Mouse (Mus musculus) cerebellum, adult 11 months (tissue): ENCODE results near the gene Gtsf2.
"Not testable (repeated sequence)": the region's sequence is repeated elsewhere in the genome, so short reads cannot be mapped to it uniquely, and the experiment has no call there.

Source experiments
- DNase-seq: peaks from one replicate; pipeline ENCODE4 v3.0.0; 2022

The Gtsf2 gene

DNA sequence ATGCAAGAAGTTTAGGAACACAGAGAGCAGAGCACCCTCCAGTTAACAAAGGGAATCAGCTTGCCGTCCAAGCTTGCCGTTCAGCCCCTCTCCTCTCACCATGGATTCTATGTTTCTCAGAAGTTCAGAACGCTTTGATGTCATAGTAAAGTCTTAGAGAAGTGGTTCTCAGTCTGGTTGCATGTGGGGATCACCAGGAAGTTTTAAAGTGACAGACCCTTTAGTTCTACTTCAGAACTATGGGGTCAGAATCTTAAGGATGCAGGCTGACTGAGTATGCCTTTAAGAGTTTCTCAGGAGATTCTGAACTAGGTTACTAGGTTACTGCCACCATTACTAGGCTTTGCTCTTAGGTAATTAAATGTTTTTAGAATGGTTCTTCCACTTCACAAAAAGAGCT is at the start of gene Gtsf2:
Gtsf2 (minus strand) TSS at position 101 of the 400 bp plus-strand sequence.
- no peak for DNase-seq

DNA sequence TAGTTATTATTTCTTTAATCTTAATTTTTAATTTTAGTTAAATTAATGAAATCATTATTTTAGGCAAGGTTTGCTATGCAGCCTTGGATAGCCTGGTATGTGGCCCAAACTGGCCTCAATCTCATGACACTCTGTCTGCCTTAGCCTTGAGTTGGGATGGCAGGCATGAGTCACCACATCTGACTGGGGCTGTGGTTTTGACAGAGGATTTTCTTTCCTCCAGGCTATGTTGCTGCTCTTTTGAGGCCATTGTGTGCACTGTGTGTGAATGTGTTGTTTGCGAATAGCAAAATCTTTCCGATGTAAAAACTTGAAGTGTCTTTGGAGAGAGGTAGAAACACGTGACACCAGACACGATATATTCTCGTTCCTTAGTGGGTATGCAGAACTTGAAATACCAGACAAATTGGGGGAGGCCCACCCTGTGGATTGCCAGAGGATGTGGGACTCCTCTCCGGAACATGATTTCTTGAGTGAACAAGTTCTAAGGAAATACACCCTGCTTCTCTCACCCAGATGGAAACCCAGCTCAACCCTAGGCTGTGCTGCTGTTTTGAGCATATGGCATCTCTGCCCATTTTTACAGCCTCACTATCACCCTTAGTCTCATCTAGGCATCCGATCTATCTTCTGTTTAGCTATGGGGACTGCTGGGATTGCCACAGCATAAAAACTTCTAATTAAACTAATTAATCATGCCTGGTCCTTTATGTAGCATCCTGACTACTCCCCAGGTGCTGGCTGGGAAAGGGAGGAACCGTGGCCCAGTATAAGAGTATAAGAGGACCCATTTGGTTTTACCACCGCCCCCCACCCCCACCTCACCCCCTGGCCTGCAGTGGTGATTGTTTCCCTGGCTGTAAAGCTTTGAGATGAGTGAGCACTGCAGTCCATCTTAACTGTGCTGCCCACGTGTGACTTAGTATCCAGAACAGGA is 48.2 kb upstream of the Gtsf2 start:
- DNase-seq: no peak

DNA sequence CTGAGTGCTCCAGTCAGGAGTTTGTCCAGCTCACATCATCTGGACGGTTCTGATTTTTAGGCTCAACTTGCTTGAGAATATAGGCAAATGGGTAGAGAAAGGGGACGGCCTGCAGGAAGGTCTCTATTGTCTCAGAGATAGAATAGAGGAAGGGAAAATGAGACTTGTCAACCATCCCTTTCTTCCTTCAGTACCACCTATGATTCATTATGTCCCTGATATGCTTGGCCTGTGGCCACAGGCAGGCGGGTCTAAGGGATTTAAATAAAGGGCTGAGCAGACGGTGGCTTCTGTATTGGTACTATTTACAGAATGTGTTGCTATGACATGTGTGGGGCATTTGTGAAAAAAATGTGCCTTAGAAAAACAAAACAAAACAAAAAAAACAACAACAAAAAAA is 40.1 kb upstream of the Gtsf2 start:
- no peak for DNase-seq

DNA sequence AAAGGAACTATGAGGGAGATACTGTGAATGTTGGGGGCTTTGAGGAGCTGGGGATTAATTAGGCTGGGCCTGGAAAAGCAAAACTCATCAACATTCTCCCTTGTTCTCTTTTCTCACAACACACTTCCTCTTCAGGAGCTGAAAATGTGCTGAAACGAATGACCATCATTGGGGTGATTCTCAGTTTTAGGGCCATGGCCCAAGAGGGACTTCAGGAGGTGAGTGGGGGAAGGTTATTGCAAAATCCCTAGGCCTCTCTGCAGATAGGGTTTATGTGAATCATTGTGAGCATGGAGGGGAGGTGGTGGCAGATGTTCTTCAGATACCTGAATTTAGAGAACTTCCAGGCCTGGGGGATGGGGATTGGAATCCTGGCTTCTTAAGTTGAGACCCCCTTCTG is 38.4 kb upstream of the Gtsf2 start:
- no peak for DNase-seq

DNA sequence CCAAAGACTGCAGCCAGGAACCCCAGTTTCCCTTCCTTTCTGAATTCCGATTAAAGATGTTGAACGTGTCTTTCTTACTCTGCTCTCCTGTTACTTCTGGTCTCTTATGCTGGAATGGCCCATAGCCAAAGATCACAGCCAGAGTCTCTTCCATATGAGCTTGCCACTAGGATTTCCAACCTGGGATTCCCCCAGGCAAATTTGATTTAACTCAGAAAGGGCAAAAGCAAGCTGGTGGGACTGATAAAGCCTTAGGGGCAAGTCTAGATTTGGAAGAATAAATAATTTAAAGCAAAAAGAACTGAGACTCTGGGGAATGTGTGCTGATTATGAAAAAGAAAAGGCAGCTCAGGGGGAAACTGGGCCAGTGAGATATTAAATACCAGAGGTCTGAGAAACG is 36.8 kb upstream of the Gtsf2 start:
- no peak for DNase-seq

DNA sequence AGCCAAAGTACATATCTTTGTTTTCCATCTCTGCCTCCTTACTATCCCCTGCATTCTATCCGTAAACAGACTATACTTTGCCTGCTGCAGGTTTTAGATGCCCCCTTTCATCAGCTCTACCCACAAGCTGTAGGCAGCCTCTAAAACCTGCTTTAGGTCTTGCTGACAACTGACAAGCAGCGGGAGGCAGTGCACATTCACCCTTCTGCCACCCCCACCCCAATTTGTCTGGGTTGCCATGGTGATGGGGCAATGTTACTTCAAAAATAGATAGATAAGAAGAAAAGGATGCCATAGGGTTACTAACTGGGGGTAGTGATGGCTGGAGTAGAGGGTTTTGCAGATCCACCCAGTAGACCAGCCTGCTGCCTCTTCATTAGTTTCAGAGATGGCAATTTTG is 36.2 kb upstream of the Gtsf2 start:
- no peak for DNase-seq

DNA sequence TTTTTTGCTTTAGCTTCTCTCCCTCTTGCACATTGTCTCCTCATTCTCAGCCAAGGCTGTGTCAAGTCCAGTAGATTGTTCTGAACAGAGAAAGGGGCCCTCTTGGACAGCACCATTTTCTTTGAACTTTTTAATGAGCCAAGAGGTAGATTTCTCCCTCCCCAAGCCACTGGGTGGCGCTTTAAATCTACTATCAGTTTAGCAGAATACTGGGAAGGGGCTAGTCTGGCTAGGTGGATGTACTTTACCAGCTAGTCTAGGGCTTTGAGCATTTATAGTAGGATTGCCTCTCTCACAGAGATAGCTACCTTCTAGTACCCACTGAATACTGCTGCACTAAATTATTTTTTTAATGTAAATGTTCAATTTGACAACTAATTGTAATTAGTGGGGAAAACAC is 34.2 kb upstream of the Gtsf2 start:
- no peak for DNase-seq

DNA sequence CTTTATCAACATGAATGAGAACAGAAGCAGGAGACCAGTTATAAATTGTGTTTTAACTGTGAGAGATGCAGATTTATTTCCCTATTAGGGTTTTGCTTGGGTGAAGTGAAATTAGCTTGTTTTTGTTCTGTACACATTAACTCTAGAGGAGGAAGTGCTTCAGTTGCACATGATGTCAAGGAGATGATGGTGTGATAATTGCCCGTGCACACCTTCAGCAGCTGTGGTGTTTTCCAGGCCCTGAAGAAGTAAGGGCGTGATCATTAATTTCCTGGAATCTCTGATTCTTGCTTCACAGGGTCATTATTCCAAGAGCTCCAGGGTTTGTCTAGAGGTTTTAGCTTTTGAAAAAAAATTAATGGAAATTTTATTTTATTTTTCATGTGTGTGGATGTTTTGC is 31.9 kb upstream of the Gtsf2 start:
- DNase-seq: no peak

DNA sequence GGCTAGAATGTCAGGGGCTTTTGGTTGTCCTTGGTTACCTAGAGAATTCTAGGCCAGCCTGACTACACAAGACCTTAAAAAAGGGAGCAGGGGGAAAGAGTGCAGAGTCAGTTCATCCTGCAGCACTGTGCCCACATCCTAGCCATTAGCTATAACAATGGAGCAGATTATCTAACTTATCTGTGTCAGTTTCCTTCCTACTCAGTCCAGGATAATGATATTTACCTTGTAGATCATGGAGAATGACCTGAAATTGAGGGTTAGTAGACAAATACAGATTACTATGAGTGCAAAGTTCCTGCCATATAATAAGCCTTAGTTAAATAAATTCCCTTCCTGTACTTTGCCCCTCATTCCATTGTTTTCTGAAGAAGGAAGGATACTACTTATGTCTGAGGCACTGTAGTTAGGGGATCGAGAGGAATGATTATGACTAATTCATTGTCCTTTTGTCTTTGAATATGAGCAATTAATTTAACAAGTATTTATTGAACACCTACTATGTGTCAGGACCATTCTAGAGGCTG is 30.9 kb upstream of the Gtsf2 start:
- DNase-seq: no peak

DNA sequence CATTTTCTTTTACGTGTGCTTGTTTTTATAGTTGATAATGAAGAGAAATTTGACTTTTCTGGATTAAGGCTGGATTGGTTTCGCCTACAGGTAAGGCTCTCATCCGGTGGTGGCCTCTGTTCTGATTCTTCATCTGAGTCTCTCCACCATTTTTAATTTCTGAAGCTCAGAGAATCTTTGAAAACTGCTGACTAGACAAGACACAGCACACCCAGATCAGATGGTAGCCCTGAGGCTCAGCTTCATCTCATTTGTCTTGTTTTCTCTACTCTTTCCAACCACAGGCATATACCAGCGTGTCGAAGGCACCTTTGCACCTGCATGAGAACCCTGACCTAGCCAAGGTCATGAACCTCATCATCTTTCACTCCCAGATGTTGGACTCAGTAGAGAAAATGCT is 25.5 kb upstream of the Gtsf2 start:
- no peak for DNase-seq

DNA sequence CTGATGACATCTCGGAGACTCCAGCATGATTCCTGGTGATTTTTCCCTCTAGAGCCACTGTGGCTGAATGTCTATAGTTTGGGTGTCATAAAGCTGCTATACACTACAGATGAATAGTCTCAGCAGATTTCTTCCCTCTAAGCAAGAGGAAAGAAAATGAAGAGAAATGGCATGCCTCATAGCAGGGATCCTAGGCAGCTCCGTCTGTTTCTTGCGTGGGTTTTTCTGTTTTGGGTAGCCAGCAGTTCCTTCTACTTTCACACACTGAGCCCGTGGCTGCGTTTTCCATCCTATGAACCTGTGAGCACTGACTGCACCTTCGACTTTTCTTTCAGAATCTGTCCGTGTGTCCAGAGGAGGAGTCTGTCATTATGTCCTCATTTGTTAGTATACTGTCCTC is 24.9 kb upstream of the Gtsf2 start:
- DNase-seq: no peak

DNA sequence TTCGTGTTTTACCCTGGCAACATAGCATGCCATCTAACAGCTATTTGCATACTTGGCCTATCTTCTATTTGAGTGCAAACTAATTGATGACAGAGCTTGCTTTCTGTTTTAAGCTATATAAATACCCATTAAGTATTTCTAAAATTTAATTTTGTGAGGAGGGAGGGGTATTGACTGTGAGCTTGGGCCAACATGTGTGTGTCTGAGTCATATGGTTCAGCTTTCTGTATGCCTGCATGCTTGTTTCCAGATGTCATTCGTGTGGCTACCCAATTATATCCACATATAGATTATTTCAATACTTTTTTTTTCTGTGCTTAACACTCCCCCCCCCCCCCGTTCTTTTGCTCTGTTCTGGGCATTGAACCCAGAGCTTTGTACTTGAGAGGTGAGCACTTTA is 24.0 kb upstream of the Gtsf2 start:
- DNase-seq: no peak

DNA sequence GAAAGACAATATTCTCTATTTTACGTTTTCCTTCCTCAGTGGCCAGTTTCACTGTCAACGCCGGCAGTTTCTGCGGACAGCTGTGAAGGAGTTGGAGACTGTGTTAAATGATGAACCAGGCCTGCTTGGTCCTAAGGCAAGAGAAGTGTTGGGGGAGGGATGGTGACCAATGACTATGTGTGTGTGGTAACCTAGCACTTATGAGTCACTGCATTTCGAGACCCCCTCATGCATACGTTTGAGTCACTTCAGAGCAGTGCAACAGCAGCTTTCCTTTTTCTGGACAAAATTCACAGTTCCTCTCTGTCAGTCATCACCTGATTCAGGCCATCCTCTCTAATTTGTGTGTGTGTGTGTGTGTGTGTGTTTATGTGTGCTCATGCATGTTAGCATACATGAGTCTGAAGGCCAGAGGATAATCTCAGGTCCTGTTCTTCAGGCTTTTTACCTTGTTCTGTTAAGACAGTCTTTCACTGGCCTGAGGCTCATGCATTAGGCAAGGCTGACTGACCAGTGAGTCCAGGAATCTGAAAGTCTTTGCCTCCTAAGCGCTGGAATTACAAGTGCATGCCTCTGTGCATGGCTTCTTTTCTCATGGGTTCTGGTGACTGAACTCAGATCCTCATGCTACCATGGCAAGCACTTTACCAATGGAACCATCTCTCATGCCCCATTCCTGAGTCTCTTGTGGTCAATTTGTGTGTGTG is 23.4 kb upstream of the Gtsf2 start:
- DNase-seq: no peak

DNA sequence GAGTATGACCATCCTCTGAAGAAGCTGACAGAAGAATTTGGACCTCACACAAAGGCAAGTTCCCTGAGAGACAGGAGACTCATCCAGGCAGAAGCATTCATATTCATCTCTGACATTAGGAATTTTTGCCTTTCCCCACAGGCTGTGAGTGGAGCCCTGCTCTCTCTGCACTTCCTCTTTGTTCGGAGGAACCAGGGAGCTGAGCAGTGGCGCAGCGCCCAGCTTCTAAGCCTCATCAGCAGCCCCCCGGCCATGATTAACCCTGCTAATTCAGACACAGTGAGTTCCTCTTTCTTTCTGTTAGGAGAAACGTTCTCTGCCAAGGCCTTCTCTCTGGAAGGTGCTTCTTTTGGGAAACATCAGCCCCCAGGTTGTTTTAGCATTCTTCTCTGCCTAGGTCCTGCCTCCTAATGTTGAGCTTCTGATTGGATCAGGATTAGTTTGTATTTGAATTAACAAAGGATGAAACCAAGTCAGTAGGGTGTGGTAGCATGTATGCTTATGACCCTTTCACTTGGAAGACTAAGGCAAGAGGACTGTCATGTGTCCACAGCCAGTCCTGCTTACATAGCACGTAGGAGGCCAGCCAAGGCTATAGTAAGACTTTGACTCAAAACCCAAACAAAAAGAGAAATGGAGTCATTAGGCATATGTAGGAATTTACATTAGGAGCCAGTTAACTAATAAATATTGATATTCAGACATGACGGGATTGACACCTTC is 14.4 kb upstream of the Gtsf2 start:
- DNase-seq: no peak

DNA sequence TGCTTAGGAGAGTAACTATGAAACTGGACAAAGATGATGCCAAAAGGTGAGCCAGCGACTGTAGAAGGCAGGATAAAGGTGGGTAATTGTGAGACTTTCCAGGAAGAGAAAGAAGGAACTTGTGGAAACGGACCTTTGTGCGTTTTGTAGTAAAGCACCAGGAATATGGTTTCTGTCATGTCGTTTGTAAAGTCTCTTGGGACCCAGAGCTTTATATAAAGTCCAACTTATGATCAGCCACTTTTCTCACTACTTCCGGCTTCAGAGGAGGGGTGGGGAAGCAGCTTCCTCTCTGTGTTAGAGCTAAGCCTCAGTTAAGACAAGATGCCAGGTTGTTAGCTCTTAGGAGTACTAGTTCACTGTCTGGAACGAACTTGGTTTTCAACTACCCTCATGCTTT is 6.2 kb upstream of the Gtsf2 start:
- DNase-seq: no peak

DNA sequence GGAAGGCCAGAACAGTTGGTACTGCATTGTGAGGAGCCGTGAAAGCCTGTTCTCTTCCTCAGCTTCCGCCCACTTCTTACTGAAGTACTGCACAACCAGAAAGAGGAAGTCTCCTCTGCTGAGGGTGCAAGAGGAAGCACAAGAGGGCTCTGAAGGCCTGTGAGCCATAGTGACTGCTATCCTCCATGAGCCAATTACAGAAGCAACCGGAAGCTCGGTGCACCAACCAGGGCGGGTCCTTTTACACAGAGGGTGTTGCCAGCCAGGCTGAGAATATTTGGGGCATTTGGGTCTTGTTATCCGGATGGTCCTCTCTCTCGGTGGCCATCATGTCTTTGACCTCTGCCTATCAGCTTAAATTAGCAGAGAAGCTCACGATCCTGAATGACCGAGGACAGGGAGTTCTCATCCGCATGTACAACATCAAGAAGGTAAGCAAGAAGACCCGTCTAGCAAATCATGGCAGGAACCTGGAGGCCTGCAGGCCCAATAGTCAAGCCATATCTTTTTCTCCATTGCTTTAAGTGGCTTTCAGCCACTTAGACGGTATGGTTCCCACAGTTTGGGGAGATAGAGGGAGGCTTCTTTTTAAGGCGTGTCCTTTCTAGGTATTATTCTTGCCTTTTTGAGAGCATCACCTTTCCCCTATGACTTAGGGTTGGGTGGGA is 5.4 kb upstream of the Gtsf2 start, which contains the start of gene Nckap1l:
Nckap1l (plus strand) TSS at position 244 of the 668 bp plus-strand sequence.
- no peak for DNase-seq

DNA sequence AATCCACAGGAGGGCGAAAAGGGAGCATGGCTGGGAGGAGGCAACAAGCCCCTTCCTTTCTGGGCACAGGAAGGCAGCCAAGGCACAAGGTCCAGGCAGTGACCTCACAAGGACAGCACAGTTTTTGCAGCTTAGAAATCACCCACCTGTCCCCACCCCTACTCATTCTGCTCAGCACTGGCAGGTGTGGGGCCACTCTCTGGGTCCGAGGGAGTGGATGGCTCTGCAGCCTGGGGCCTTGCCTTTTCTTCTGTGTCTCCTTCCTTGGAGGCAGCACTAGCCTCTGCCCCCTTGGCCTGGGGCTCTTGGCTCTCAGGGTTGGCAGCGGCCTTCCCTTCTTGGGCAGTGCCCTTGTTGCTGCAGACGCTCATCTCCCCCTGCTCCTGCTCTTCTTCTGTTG is 2.3 kb downstream of the Gtsf2 start:
- DNase-seq: not testable (repeated sequence)

DNA sequence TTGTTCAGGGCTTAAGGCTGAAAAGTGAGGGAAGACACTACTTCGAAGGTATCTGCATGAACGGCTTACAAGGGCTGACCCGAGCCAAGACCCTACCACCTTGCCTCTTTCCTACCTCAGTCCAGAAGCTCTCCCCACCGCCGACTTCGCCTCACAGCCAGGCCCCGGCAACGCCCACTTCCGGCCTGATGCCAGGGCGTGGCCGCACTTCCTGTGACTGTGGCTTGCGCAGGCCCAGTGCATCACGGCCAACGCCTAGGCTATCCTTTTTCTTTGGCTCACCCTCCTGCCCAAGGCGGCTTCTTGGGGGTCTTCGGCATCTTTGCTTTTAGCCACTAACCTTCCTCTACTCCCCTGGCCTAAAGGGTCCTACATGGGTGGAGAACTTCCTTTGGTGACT is 18.0 kb downstream of the Gtsf2 start, which contains the start of gene Gtsf1:
Gtsf1 (minus strand) TSS at position 230 of the 400 bp plus-strand sequence.
- no peak for DNase-seq

DNA sequence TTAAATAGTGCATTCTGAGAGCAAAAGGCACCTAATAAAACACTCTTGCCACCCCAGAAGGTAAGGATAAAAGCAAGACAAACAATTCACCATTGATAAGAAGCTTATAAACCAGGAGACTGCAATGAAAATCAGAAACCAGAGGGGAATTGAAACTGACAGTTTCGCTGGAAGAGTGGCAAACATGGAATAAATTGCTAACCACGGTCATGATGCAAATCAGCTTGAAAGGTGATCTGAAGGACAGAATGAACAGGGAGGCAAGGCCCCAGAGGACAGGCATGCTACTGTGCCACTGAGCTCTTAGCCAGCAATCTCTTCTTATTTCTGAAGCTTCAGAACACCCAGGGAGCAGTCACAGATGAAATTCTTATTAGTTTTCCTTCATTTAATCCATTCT is 21.3 kb downstream of the Gtsf2 start:
- no peak for DNase-seq

DNA sequence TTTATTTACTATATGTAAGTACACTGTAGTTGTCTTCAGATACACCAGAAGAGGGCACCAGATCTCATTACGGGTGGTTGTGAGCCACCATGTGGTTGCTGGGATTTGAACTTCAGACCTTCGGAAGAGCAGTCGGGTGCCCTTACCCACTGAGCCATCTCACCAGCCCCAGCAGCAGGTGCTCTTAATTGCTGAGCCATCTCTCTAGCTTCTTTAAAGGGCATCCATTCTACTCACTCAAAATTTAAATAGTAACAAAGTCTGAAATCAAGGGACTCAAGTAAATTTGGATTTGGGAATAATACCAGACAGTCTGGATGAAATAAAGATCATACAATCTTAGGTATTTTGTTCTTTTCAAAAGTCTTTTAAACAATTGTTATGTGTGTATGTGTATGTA is 42.7 kb downstream of the Gtsf2 start:
- not testable (repeated sequence) for DNase-seq

DNA sequence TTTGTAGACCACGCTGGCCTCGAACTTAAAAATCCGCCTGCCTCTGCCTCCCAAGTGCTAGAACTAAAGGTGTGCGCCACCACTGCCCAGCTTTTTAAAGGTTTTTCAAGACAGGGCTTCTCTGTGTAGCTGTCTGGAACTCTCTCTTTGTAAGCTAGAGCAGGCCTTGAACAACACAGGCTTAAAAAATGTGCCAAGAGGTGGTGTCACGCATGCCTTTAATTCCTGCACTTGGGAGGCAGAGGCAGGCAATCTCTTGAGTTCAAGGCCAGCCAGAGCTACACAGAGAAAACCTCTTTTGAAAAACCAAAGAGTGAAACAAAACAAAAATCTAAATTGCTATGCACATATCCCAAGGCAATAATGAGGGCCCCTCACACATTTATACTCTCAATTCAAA is 46.9 kb downstream of the Gtsf2 start:
- no peak for DNase-seq

DNA sequence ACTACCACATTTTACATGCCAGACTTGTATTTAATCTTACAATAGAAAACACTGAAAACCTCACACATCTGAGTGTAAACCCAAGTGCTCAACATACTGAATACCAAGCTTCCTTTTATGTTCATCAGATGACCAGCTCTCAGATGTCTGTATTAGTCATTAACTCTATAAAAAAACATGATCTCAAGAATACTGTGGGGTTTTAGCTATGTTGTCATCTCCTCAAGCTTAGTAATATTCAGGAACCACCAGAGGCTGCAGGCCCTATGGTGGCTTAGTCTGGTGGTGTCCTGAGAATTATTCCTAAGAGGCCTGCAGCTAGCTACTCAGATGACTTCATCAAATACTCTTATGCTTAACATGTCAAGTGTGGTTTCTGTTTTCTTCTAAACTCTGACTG is 54.7 kb downstream of the Gtsf2 start:
- DNase-seq: no peak
